Mouse (Mus musculus) forebrain, embryonic 16.5 days (tissue): ENCODE results near the gene Mfng. TPM values are rescaled to one million over a fixed set of nuclear protein-coding genes. Genes with fewer than 3 reads are reported as not detected.

Source experiments
- ATAC-seq: fragments of 200-750 bp; cut with Nextera tagmentation; 2 replicates; pipeline ENCODE4 v1.8.0; 2017; ENCODE audit warnings: mild to moderate bottlenecking, moderate library complexity
- H3K27ac ChIP-seq: fragments of 300-500 bp; sonication (generic); 2 replicates; pipeline ENCODE4 v1.5.1; 2014; ENCODE audit warnings: low read length, control low read depth
- H3K27me3 ChIP-seq: fragments of 300-500 bp; sonication (generic); replicated peaks from 2 replicates; pipeline ENCODE4 v1.6.1; 2014; ENCODE audit warnings: low read length; ENCODE audit not compliant: control insufficient read depth, insufficient read depth
- H3K36me3 ChIP-seq: fragments of 300-500 bp; sonication (generic); 2 replicates; pipeline ENCODE4 v1.6.1; 2014; ENCODE audit not compliant: control insufficient read depth, insufficient read depth
- H3K4me1 ChIP-seq: fragments of 300-500 bp; sonication (generic); replicated peaks from 2 replicates; pipeline ENCODE4 v1.6.1; 2014; ENCODE audit warnings: low read length; ENCODE audit not compliant: control insufficient read depth, insufficient read depth
- H3K4me2 ChIP-seq: fragments of 300-500 bp; sonication (generic); 2 replicates; pipeline ENCODE4 v1.6.1; 2014; ENCODE audit warnings: mild to moderate bottlenecking, low read length, control low read depth
- H3K4me3 ChIP-seq: fragments of 300-500 bp; sonication (generic); replicated peaks from 2 replicates; pipeline ENCODE4 v1.5.1; 2014; ENCODE audit warnings: mild to moderate bottlenecking, low read length, control low read depth
- H3K9ac ChIP-seq: fragments of 300-500 bp; sonication (generic); replicated peaks from 2 replicates; pipeline ENCODE4 v1.6.1; 2014; ENCODE audit warnings: low read depth, low read length, control low read depth
- H3K9me3 ChIP-seq: fragments of 300-500 bp; sonication (generic); 2 replicates; pipeline ENCODE4 v1.6.1; 2016; ENCODE audit warnings: low read length; ENCODE audit not compliant: control insufficient read depth
- WGBS: fragments of 180-500 bp; shearing (Covaris S2); extraction: QIAGEN DNeasy Blood & Tissue Kit; methylation state at CpG from one replicate; pipeline ENCODE4 v1.1.7; 2014; 5-methylcytosine and 5-hydroxymethylcytosine counted together
- polyA plus RNA-seq: library from polyadenylated mRNA; unstranded; fragments of >200 nt; fragmentation: Nextera tagmentation; extraction: Ambion mirVana; gene quantifications from 2 replicates; pipeline ENCODE4 v1.2.1, GENCODE M21; 2015

Gene Mfng
- polyA plus RNA-seq, 1 experiment from 2014 or later = 58.1 TPM

- Histone ChIP-seq H3K4me1 (peaks cover 6% of the 10 kb centered on the region; the same call in 1 of the 2 replicates), H3K4me2 (no peak overlapping the region), H3K27ac (no peak overlapping the region), H3K4me3 (no peak overlapping the region), H3K9me3 (no peaks in the 10 kb centered on the region), H3K27me3 (no peaks in the 10 kb centered on the region), H3K9ac (no peak overlapping the region), H3K36me3 (no peaks in the 10 kb centered on the region)
- WGBS = 75% methylated on average over 12 of the region's 12 CpGs
- no peak for ATAC-seq
Observed at GRCm38 (mm10) chr15:78790990-78791389, 17.7 kb upstream of the Mfng start.

- H3K9me3 ChIP-seq = no peaks in the 10 kb centered on the region
- H3K4me3 ChIP-seq = no peak overlapping the region
- no peak overlapping the region for H3K27ac ChIP-seq
- peaks cover 8% of the 10 kb centered on the region; the same call in 1 of the 2 replicates for H3K4me1 ChIP-seq
- no peak overlapping the region for H3K9ac ChIP-seq
- H3K27me3 ChIP-seq = no peaks in the 10 kb centered on the region
- WGBS = 77% methylated on average over 4 of the region's 4 CpGs
- no peaks in the 10 kb centered on the region for H3K36me3 ChIP-seq
- ATAC-seq = no peak
- no peak overlapping the region for H3K4me2 ChIP-seq
Observed at GRCm38 (mm10) chr15:78790451-78790850, 17.2 kb upstream of the Mfng start.

GRCm38 (mm10) chr15:78789721-78790323 is 16.5 kb upstream of the Mfng start:
- H3K4me2 ChIP-seq = no peak overlapping the region
- WGBS = 83% methylated on average over 13 of the region's 13 CpGs
- no peak overlapping the region for H3K4me3 ChIP-seq
- H3K27ac ChIP-seq = no peak overlapping the region
- no peak for ATAC-seq
- no peak overlapping the region for H3K9ac ChIP-seq
- H3K36me3 ChIP-seq = no peaks in the 10 kb centered on the region
- peaks cover 8% of the 10 kb centered on the region; the same call in 1 of the 2 replicates for H3K4me1 ChIP-seq
- H3K27me3 ChIP-seq = no peaks in the 10 kb centered on the region
- H3K9me3 ChIP-seq = no peaks in the 10 kb centered on the region

GRCm38 (mm10) chr15:78788042-78788441 is 14.8 kb upstream of the Mfng start:
- Histone ChIP-seq H3K4me3 (no peak overlapping the region), H3K27me3 (no peaks in the 10 kb centered on the region), H3K9me3 (no peaks in the 10 kb centered on the region), H3K9ac (no peak overlapping the region), H3K36me3 (no peaks in the 10 kb centered on the region), H3K27ac (no peak overlapping the region), H3K4me2 (no peak overlapping the region), H3K4me1 (peaks cover 8% of the 10 kb centered on the region; the same call in 1 of the 2 replicates)
- WGBS = 87% methylated on average over 3 of the region's 3 CpGs
- no peak for ATAC-seq

GRCm38 (mm10) chr15:78787287-78787856 is 14.1 kb upstream of the Mfng start:
- H3K36me3 ChIP-seq = no peaks in the 10 kb centered on the region
- no peak overlapping the region for H3K9ac ChIP-seq
- H3K4me3 ChIP-seq = no peak overlapping the region
- H3K4me2 ChIP-seq = no peak overlapping the region
- no peaks in the 10 kb centered on the region for H3K9me3 ChIP-seq
- no peak for ATAC-seq
- no peaks in the 10 kb centered on the region for H3K27me3 ChIP-seq
- no peak overlapping the region for H3K27ac ChIP-seq
- H3K4me1 ChIP-seq = peaks cover 8% of the 10 kb centered on the region; the same call in 1 of the 2 replicates
- 72% methylated on average over 9 of the region's 9 CpGs for WGBS

- no peak overlapping the region for H3K9ac ChIP-seq
- H3K9me3 ChIP-seq = no peaks in the 10 kb centered on the region
- WGBS = 79% methylated on average over 9 of the region's 9 CpGs
- ATAC-seq = no peak
- H3K4me2 ChIP-seq = no peak overlapping the region
- no peaks in the 10 kb centered on the region for H3K27me3 ChIP-seq
- no peak overlapping the region for H3K4me3 ChIP-seq
- H3K27ac ChIP-seq = no peak overlapping the region; the same call in 1 of the 2 replicates
- H3K36me3 ChIP-seq = no peaks in the 10 kb centered on the region
- peaks cover 8% of the 10 kb centered on the region; the same call in 1 of the 2 replicates for H3K4me1 ChIP-seq
Observed at GRCm38 (mm10) chr15:78786411-78786818, 13.1 kb upstream of the Mfng start.

GRCm38 (mm10) chr15:78785961-78786360 is 12.7 kb upstream of the Mfng start:
- no peaks in the 10 kb centered on the region for H3K27me3 ChIP-seq
- no peaks in the 10 kb centered on the region for H3K9me3 ChIP-seq
- no peak for ATAC-seq
- no peaks in the 10 kb centered on the region for H3K36me3 ChIP-seq
- peaks cover 8% of the 10 kb centered on the region; the same call in 1 of the 2 replicates for H3K4me1 ChIP-seq
- H3K27ac ChIP-seq = no peak overlapping the region
- H3K4me2 ChIP-seq = no peak overlapping the region
- no peak overlapping the region for H3K9ac ChIP-seq
- 18% methylated on average over 7 of the region's 7 CpGs for WGBS
- no peak overlapping the region for H3K4me3 ChIP-seq

- Histone ChIP-seq H3K4me2 (no peak overlapping the region), H3K4me1 (peaks cover 8% of the 10 kb centered on the region; the same call in 1 of the 2 replicates), H3K9me3 (no peaks in the 10 kb centered on the region), H3K9ac (no peak overlapping the region), H3K4me3 (no peak overlapping the region), H3K27ac (no peak overlapping the region), H3K36me3 (no peaks in the 10 kb centered on the region), H3K27me3 (no peaks in the 10 kb centered on the region)
- WGBS = 93% methylated on average over 7 of the region's 7 CpGs
- ATAC-seq = no peak
Observed at GRCm38 (mm10) chr15:78785258-78785657, 12.0 kb upstream of the Mfng start.

- no peak overlapping the region for H3K4me2 ChIP-seq
- peaks cover 8% of the 10 kb centered on the region; the same call in 1 of the 2 replicates for H3K4me1 ChIP-seq
- H3K9me3 ChIP-seq = no peaks in the 10 kb centered on the region
- ATAC-seq = no peak
- H3K27me3 ChIP-seq = no peaks in the 10 kb centered on the region
- no peaks in the 10 kb centered on the region for H3K36me3 ChIP-seq
- WGBS = 67% methylated on average over 5 of the region's 5 CpGs
- H3K27ac ChIP-seq = no peak overlapping the region
- no peak overlapping the region for H3K4me3 ChIP-seq
- H3K9ac ChIP-seq = no peak overlapping the region
Observed at GRCm38 (mm10) chr15:78784520-78784919, 11.2 kb upstream of the Mfng start.
